Mouse (Mus musculus) hindbrain, embryonic 14.5 days (tissue): ENCODE measurements around the gene Tppp2. TPM values are rescaled to one million over a fixed set of nuclear protein-coding genes. Genes with fewer than 3 reads are reported as not detected.

Experiments used
- ATAC-seq: fragments of 200-750 bp; cut with Nextera tagmentation; 2 replicates; pipeline ENCODE4 v1.8.0; 2017; ENCODE audit warnings: moderate number of reproducible peaks, mild to moderate bottlenecking, moderate TSS enrichment, moderate library complexity; ENCODE audit not compliant: low FRiP score
- DNase-seq: peaks from one replicate; pipeline ENCODE4 v3.0.0-alpha.2; 2015; ENCODE audit warnings: low spot score
- H3K27ac ChIP-seq: fragments of 300-500 bp; sonication (generic); 2 replicates; pipeline ENCODE4 v1.5.1; 2014; ENCODE audit warnings: mild to moderate bottlenecking, moderate library complexity
- H3K27me3 ChIP-seq: fragments of 300-500 bp; sonication (generic); 2 replicates; pipeline ENCODE4 v1.6.1; 2014; ENCODE audit warnings: mild to moderate bottlenecking, low read length, mixed read lengths; ENCODE audit not compliant: control insufficient read depth, insufficient read depth
- H3K36me3 ChIP-seq: fragments of 300-500 bp; sonication (generic); replicated peaks from 2 replicates; pipeline ENCODE4 v1.6.1; 2014; ENCODE audit not compliant: control insufficient read depth, insufficient read depth
- H3K4me1 ChIP-seq: fragments of 300-500 bp; sonication (generic); replicated peaks from 2 replicates; pipeline ENCODE4 v1.6.1; 2014; ENCODE audit warnings: antibody characterized with exemption, low read length, mixed read lengths; ENCODE audit not compliant: control insufficient read depth, insufficient read depth
- H3K4me2 ChIP-seq: fragments of 300-500 bp; sonication (generic); replicated peaks from 2 replicates; pipeline ENCODE4 v1.6.1; 2014; ENCODE audit warnings: mild to moderate bottlenecking, moderate library complexity
- H3K4me3 ChIP-seq: fragments of 300-500 bp; sonication (generic); replicated peaks from 2 replicates; pipeline ENCODE4 v1.5.1; 2014; ENCODE audit warnings: mild to moderate bottlenecking, low read length
- H3K9ac ChIP-seq: fragments of 300-500 bp; sonication (generic); 2 replicates; pipeline ENCODE4 v1.6.1; 2014
- H3K9me3 ChIP-seq: fragments of 300-500 bp; sonication (generic); 2 replicates; pipeline ENCODE4 v1.6.1; 2016; ENCODE audit warnings: low read length; ENCODE audit not compliant: control insufficient read depth
- WGBS: fragments of 180-500 bp; shearing (Covaris S2); extraction: QIAGEN DNeasy Blood & Tissue Kit; methylation state at CpG from one replicate; pipeline ENCODE4 v1.1.7; 2014; 5-methylcytosine and 5-hydroxymethylcytosine counted together
- polyA plus RNA-seq: library from polyadenylated mRNA; unstranded; fragments of >200 nt; fragmentation: Nextera tagmentation; extraction: Ambion mirVana; gene quantifications from 2 replicates; pipeline ENCODE4 v1.2.1, GENCODE M21; 2014

The Tppp2 gene
- polyA plus RNA-seq, result not detected in 2 replicates

DNA sequence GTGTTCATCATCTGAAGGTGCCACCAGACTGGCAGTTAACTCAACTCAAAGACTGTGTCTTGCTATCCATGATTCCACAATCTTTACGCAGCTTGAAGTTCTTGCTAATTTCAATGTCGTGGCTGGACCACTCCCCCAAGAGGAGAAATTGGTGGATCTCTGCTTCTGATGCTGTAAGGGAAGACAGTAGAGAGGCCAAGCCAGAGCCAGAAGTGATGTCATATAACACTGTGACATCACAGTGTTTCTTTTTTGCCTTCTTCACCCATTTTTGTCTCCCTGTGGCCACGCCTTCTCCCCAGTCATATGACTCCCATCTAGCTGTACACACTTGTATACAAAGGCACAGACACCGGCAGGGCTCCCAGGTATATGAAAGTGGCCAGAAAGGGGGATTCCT, at the start of gene Tppp2:
Gene Tppp2 (plus strand): TSS at position 301 of the 400 bp plus-strand sequence.
- H3K4me2 ChIP-seq, result no peak within 1 kb of the TSS
- no peak within 1 kb of the TSS for H3K4me3 ChIP-seq
- 90% methylated on average over 4 of the region's 4 CpGs for WGBS
- no peak within 1 kb of the TSS for H3K27ac ChIP-seq
- 0 out of 2 replicates have a peak, but pooled peaks cover 10% of the 10 kb centered on the region for H3K4me1 ChIP-seq
- DNase-seq, result no peak
- H3K9ac ChIP-seq, result no peak within 1 kb of the TSS
- no peaks in the 10 kb centered on the region for H3K27me3 ChIP-seq
- no peak for ATAC-seq
- no peaks in the 10 kb centered on the region for H3K36me3 ChIP-seq
- no peaks in the 10 kb centered on the region for H3K9me3 ChIP-seq

DNA sequence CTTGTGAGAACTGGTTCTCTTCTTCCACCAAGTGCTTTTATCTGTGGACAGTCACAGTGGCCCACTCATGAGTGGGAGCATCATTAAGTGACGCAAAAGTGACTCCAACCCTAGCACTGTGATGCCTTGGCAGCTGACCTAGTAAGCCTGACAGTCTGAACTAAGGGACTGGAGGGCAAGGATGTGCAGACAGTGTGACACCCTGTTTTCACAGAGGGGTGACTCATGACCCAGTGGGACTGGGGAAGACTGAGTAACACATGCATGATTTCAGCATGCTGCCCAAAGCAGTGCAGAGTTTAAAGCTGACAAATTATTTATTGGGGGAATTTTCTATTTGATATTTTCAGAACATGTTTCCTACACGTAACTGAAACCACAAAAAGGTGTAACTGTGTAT, 47.5 kb upstream of the Tppp2 start:
- no peaks in the 10 kb centered on the region for H3K9me3 ChIP-seq
- no peaks in the 10 kb centered on the region for H3K4me1 ChIP-seq
- no peak for DNase-seq
- no peak overlapping the region for H3K27ac ChIP-seq
- H3K4me3 ChIP-seq, result no peak overlapping the region
- ATAC-seq, result no peak
- no peak overlapping the region for H3K9ac ChIP-seq
- no peak overlapping the region for H3K4me2 ChIP-seq
- H3K36me3 ChIP-seq, result no peaks in the 10 kb centered on the region
- no peaks in the 10 kb centered on the region for H3K27me3 ChIP-seq
- WGBS, result 79% methylated on average over 2 of the region's 2 CpGs

DNA sequence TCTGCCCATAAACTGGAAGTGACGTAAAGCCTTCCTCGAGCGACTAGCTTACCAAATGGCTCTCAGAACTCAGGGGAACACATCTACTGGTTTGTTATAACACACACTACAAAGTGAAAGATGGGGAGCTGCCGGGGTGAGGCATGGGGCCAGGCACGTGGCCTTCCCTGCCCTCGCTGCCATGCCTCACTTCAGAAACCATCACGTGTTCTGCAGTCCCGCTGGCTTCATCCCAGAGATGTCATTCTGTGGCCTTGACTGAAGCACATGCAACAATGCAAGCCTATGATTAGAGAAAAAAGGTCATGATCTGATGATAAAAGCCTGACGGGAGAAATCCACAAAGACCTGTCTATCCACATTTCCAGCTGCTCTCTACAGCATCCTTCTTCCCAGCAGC, 46.5 kb upstream of the Tppp2 start:
- ATAC-seq (no peak), DNase-seq (no peak)
- WGBS, result 77% methylated on average over 9 of the region's 9 CpGs
- H3K27me3 ChIP-seq, result no peaks in the 10 kb centered on the region
- no peak overlapping the region for H3K9ac ChIP-seq
- no peak overlapping the region for H3K4me3 ChIP-seq
- no peaks in the 10 kb centered on the region for H3K36me3 ChIP-seq
- H3K4me1 ChIP-seq, result no peaks in the 10 kb centered on the region
- no peaks in the 10 kb centered on the region for H3K9me3 ChIP-seq
- no peak overlapping the region for H3K27ac ChIP-seq
- H3K4me2 ChIP-seq, result no peak overlapping the region

DNA sequence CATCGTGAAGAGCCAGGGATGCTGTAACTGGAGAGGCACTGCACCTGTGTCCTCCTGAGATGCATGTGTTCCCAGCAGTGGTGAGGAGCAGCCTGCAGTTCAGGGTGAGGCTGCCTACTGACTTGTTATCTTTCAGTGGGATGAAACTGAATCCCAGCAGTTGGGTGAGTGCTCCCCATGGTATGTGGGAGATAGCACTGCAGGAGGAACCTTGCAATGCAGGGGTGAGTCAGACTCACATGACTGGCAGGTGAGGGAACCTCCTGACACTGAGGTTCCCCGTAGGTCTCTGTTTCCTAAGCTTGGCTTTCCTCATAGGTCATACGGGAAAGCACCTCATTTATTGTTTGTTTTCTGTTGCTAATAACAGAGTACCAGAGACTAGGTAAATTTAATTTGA, 40.7 kb upstream of the Tppp2 start:
- Histone ChIP-seq H3K9ac (no peak overlapping the region), H3K4me1 (no peaks in the 10 kb centered on the region), H3K4me2 (no peak overlapping the region), H3K9me3 (no peaks in the 10 kb centered on the region), H3K36me3 (no peaks in the 10 kb centered on the region), H3K4me3 (no peak overlapping the region), H3K27me3 (no peaks in the 10 kb centered on the region), H3K27ac (no peak overlapping the region)
- 86% methylated on average over 3 of the region's 3 CpGs for WGBS
- ATAC-seq (no peak), DNase-seq (no peak)

DNA sequence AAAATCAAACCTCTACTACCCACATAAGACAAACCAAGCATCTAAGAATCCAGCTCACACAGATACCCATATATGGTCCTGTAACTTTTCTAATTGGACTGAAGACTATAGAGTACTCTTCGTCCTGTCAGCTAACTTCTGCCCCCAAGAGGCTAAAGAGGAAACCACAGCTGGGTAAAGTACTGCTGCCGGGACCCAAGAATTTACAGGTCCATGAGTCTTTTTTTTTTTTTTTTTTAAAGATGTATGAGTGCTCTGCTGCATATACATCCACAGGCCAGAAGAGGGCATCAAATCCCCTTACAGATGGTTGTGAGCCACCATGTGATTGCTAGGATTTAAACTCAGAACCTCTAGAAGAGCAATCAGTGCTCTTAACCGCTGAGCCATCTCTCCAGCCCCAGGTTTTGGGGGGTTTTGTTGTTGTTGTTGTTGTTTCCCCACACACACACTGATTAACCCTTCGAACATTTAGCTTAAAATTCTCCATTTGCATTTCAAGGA, 34.6 kb upstream of the Tppp2 start:
- peak overlapping the region; percentile 75 for H3K4me2 ChIP-seq
- H3K9ac ChIP-seq, result peak overlapping the region; percentile 38
- no peaks in the 10 kb centered on the region for H3K27me3 ChIP-seq
- peak overlapping the region; percentile 73 for H3K4me3 ChIP-seq
- DNase-seq, result peak; percentile 71
- H3K36me3 ChIP-seq, result peaks cover 22% of the 10 kb centered on the region
- no peaks in the 10 kb centered on the region for H3K9me3 ChIP-seq
- H3K27ac ChIP-seq, result peak overlapping the region; percentile 75
- ATAC-seq, result peak; percentile 22; the same call in 1 of the 2 replicates
- H3K4me1 ChIP-seq, result peaks cover 10% of the 10 kb centered on the region
- WGBS, result under 1% methylated on average over 4 of the region's 4 CpGs

DNA sequence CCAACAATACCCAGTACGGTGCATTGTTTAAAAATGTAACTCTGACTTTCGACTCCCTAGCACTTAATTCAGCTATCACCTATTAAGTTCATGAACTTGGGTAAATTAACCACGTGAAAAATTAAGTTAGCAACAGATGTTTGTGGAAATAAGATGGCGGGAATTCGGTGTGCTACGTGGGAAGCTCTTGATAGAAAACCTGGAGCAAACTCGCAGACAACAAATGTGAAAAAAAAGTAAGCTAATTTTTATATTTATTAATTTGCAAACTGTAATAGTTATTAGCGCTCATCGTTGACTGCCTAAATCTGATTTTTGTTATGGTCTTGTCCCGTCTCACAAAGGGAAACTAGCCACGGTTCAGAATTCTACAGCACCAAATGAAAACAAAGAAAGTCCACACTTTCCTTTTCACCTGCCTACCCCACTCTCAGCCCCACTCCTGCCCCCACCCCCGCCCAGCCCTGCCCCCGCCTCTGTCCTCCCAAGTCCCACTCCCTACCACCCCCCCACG, 34.1 kb upstream of the Tppp2 start:
- no peaks in the 10 kb centered on the region for H3K27me3 ChIP-seq
- H3K36me3 ChIP-seq, result peaks cover 27% of the 10 kb centered on the region
- WGBS, result 1% methylated on average over 14 of the region's 14 CpGs
- H3K27ac ChIP-seq, result peak overlapping the region; percentile 75
- H3K9me3 ChIP-seq, result no peaks in the 10 kb centered on the region
- H3K4me2 ChIP-seq, result peak overlapping the region; percentile 75
- H3K4me1 ChIP-seq, result peaks cover 10% of the 10 kb centered on the region
- H3K9ac ChIP-seq, result peak overlapping the region; percentile 38
- peak; percentile 6; the same call in 1 of the 2 replicates for ATAC-seq
- peak; percentile 58 for DNase-seq
- peak overlapping the region; percentile 73 for H3K4me3 ChIP-seq

DNA sequence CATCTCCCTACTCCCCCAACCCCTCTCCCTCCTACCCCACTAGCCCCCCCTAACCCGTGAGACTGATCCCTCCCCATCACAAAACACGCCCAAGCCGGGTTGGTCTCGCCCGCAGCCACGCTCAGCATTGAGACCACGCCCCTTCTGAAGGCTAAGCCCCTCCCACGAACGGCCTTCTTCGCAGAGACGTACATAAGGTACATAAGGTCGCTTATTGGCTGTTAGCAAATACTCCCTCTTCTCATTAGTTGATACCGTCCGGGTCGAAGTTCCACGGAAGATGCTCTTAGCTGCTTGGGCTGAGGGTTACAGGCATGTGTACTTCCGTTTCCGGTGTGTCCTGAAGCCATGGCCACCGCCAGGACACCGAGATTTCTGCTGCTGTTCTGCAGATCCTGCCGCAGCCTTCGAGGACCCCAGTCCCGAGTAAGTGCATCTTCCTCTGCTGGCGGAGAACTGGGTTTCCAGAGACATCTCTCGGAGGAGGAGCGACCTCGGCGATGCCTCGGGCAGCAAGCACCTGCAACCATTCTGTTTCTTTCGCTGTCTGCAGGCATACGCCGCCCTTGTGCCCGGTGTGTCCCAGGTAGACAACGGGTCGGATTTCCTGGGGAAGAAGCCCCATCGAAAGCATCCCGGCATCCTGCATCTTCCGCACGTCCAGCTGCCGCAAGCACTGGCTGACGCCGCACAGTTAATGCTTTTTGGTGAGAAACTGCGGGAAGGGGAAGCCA, 33.5 kb upstream of the Tppp2 start, which contains the start of gene Mettl17:
Gene Mettl17 (plus strand): TSS at position 245 of the 734 bp plus-strand sequence.
- WGBS, result under 1% methylated on average over 43 of the region's 43 CpGs
- peak; percentile 99 for ATAC-seq
- peak within 1 kb of the TSS; percentile 73 for H3K4me3 ChIP-seq

DNA sequence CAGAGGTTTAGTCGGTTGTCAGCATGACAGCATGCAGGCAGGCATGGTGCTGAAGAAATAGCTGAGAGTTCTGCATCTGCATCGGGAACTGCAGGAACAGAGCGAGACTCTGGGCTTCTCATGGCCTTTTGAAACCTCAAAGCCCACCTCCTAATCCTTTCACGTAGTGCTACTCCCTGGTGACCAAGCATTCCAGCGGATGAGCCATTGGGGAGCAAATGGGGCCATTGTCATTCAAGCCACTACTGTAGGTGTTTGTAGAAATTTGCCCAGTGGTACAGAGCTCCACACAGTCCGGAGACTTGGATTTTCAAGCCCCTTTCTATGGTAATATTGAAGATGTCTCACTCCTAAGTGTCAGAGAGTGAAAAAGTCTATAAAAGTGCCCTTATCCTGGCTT, 32.2 kb upstream of the Tppp2 start:
- Histone ChIP-seq H3K27ac (no peak overlapping the region), H3K9ac (peak overlapping the region; percentile 82; the same call in 1 of the 2 replicates), H3K4me2 (peak overlapping the region; percentile 75), H3K4me3 (peak overlapping the region; percentile 73; the same call in 1 of the 2 replicates), H3K27me3 (no peaks in the 10 kb centered on the region), H3K9me3 (no peaks in the 10 kb centered on the region), H3K4me1 (peaks cover 10% of the 10 kb centered on the region), H3K36me3 (peaks cover 46% of the 10 kb centered on the region)
- 47% methylated on average over 6 of the region's 6 CpGs for WGBS
- ATAC-seq (no peak), DNase-seq (no peak)

More for the DNA sequence above, 33.5 kb upstream of the Tppp2 start, which contains the start of gene Mettl17:
- Histone ChIP-seq H3K27me3 (no peaks in the 10 kb centered on the region), H3K9me3 (no peaks in the 10 kb centered on the region), H3K27ac (peak within 1 kb of the TSS; percentile 79), H3K36me3 (peaks cover 34% of the 10 kb centered on the region), H3K4me2 (peak within 1 kb of the TSS; percentile 75), H3K4me1 (peaks cover 10% of the 10 kb centered on the region), H3K9ac (peak within 1 kb of the TSS; percentile 82)
- DNase-seq, result peak; percentile 96

DNA sequence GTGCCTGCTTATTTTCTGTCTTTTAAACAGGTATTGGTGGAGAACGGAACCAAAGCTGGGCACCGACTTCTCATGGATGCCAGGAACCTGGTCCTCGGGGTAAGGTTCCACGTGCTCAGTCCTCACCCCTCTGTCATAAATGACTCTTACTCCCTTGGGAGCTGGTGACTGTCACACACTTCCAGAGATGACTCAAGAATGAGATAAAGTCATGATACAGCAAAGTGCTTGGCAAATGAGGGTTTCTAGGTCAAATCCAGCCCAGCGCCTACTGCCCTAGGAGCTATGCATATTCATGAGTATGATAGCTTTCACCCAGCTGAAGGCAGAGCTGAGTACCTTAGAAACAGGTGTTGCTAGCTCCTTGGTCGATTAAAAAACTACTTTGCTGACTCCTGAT, 28.4 kb upstream of the Tppp2 start:
- WGBS, result 85% methylated on average over 6 of the region's 6 CpGs
- DNase-seq, result no peak
- H3K36me3 ChIP-seq, result peaks cover 80% of the 10 kb centered on the region

More for the DNA sequence above, 28.4 kb upstream of the Tppp2 start:
- H3K4me3 ChIP-seq, result no peak overlapping the region
- peaks cover 10% of the 10 kb centered on the region for H3K4me1 ChIP-seq
- H3K27me3 ChIP-seq, result no peaks in the 10 kb centered on the region
- ATAC-seq, result no peak
- no peak overlapping the region for H3K9ac ChIP-seq
- no peaks in the 10 kb centered on the region for H3K9me3 ChIP-seq
- H3K4me2 ChIP-seq, result no peak overlapping the region
- no peak overlapping the region for H3K27ac ChIP-seq
